In genomic region chrX:162901371-162902039, GRCm38 (mm10) we compare ENCODE assay signal across 8 mouse cellular contexts. TPM values are rescaled to one million over a fixed set of nuclear protein-coding genes. Genes with fewer than 3 reads are reported as not detected.
DNase-seq lines count a peak whose midpoint lies in the region; ATAC-seq and TF ChIP-seq lines count a peak whose summit lies in the region.

No protein-coding gene starts in this region.

- H3K9me3 ChIP-seq in embryonic facial prominence, embryonic 12.5 days = no peaks in the 10 kb centered on the region
- H3K9me3 ChIP-seq in heart, embryonic 11.5 days (replicated peaks; ENCODE audit: control insufficient read depth, low read length) = no peaks in the 10 kb centered on the region
- H3K9me3 ChIP-seq in kidney, embryonic 14.5 days (ENCODE audit: control insufficient read depth, low read length) = no peaks in the 10 kb centered on the region
- no peaks in the 10 kb centered on the region for H3K9me3 ChIP-seq in liver, embryonic 14.5 days (ENCODE audit: control insufficient read depth, low read length)

- peak; percentile 86 for ATAC-seq in embryonic facial prominence, embryonic 12.5 days (ENCODE audit: insufficient number of reproducible peaks, insufficient read depth, low FRiP score, low TSS enrichment)
- peak; percentile 80 for ATAC-seq in heart, embryonic 11.5 days (replicated peaks; ENCODE audit: insufficient number of reproducible peaks, low FRiP score, low TSS enrichment)
- peak; percentile 95 for ATAC-seq in kidney, embryonic 14.5 days (ENCODE audit: low FRiP score, low TSS enrichment)
- ATAC-seq in liver, embryonic 14.5 days (ENCODE audit: insufficient read depth) = peak; percentile 76

- no peaks in the 10 kb centered on the region; the same call in 1 of the 2 replicates for H3K27me3 ChIP-seq in embryonic facial prominence, embryonic 12.5 days
- H3K27me3 ChIP-seq in heart, embryonic 11.5 days (ENCODE audit: control insufficient read depth, insufficient read depth, low read length) = no peaks in the 10 kb centered on the region
- no peaks in the 10 kb centered on the region for H3K27me3 ChIP-seq in kidney, embryonic 14.5 days (ENCODE audit: control insufficient read depth, insufficient read depth, low read length)
- H3K27me3 ChIP-seq in liver, embryonic 14.5 days (ENCODE audit: control insufficient read depth, insufficient read depth, low read length) = no peaks in the 10 kb centered on the region
- no peaks in the 10 kb centered on the region for H3K27me3 ChIP-seq in splenic B cell, adult 2 months (ENCODE audit: control insufficient read depth, insufficient read depth, low read length, poor library complexity, severe bottlenecking)

- peak overlapping the region; percentile 78 for H3K27ac ChIP-seq in embryonic facial prominence, embryonic 12.5 days
- H3K27ac ChIP-seq in heart, embryonic 11.5 days (ENCODE audit: low read depth, low read length) = peak overlapping the region; percentile 59
- peak overlapping the region; percentile 77 for H3K27ac ChIP-seq in kidney, embryonic 14.5 days (ENCODE audit: low read depth, low read length)
- no peak overlapping the region for H3K27ac ChIP-seq in liver, embryonic 14.5 days

- peak overlapping the region; percentile 68 for H3K9ac ChIP-seq in embryonic facial prominence, embryonic 12.5 days
- peak overlapping the region; percentile 74 for H3K9ac ChIP-seq in heart, embryonic 11.5 days (ENCODE audit: low read depth, low read length)
- H3K9ac ChIP-seq in kidney, embryonic 14.5 days (ENCODE audit: low read depth, low read length) = peak overlapping the region; percentile 66
- H3K9ac ChIP-seq in liver, embryonic 14.5 days (replicated peaks) = peak overlapping the region; percentile 33

- peak; percentile 35; the same call in 1 of the 2 replicates for TF ChIP-seq CTCF in liver, embryonic 14.5 days (IDR thresholded peaks at IDR 0.05; ENCODE audit: low read depth)

- WGBS in embryonic facial prominence, embryonic 12.5 days = 18% methylated on average over 25 of the region's 25 CpGs
- WGBS in heart, embryonic 11.5 days (ENCODE audit: insufficient replicate concordance) = 18% methylated on average over 23 of the region's 25 CpGs
- 32% methylated on average over 19 of the region's 25 CpGs for WGBS in kidney, embryonic 14.5 days
- 15% methylated on average over 21 of the region's 25 CpGs for WGBS in liver, embryonic 14.5 days (ENCODE audit: insufficient replicate concordance)

- peak overlapping the region; percentile 57 for H3K4me3 ChIP-seq in embryonic facial prominence, embryonic 12.5 days
- H3K4me3 ChIP-seq in heart, embryonic 11.5 days (ENCODE audit: low read depth, low read length) = peak overlapping the region; percentile 61
- H3K4me3 ChIP-seq in kidney, embryonic 14.5 days (ENCODE audit: low read length) = peak overlapping the region; percentile 59
- H3K4me3 ChIP-seq in liver, embryonic 14.5 days (ENCODE audit: insufficient read depth in 1 of 2, low read depth in 2 of 2, low read length in 2 of 2) = peak overlapping the region; percentile 58 to 59

- TF ChIP-seq EP300 in liver, embryonic 14.5 days (IDR thresholded peaks at IDR 0.05; ENCODE audit: low read depth) = no peak

- DNase-seq in A20 (ENCODE audit: low read depth, low spot score) = peak; percentile 63
- peak; percentile 76 for DNase-seq in adrenal gland, adult 2 months
- no peak for DNase-seq in liver, embryonic 14.5 days (ENCODE audit: low read depth in 3 of 3, low spot score in 3 of 3)
- peak; percentile 49 for DNase-seq in naive thymus-derived CD4-positive, alpha-beta T cell, adult 2 months (ENCODE audit: low read depth)
- DNase-seq in splenic B cell, adult 2 months (ENCODE audit: low read depth, low spot score) = peak; percentile 46

- no peaks in the 10 kb centered on the region for H3K36me3 ChIP-seq in embryonic facial prominence, embryonic 12.5 days
- H3K36me3 ChIP-seq in heart, embryonic 11.5 days (ENCODE audit: control insufficient read depth, insufficient read depth, low read length) = no peaks in the 10 kb centered on the region
- H3K36me3 ChIP-seq in kidney, embryonic 14.5 days (ENCODE audit: control insufficient read depth, insufficient read depth, low read length) = no peaks in the 10 kb centered on the region
- no peaks in the 10 kb centered on the region for H3K36me3 ChIP-seq in liver, embryonic 14.5 days (replicated peaks; ENCODE audit: control insufficient read depth, insufficient read depth, low read depth)
- no peaks in the 10 kb centered on the region for H3K36me3 ChIP-seq in splenic B cell, adult 2 months (ENCODE audit: control insufficient read depth, insufficient read depth, low read length, poor library complexity, severe bottlenecking)

- peak overlapping the region; percentile 51 for H3K4me2 ChIP-seq in embryonic facial prominence, embryonic 12.5 days (replicated peaks)
- peak overlapping the region; percentile 70 for H3K4me2 ChIP-seq in heart, embryonic 11.5 days
- H3K4me2 ChIP-seq in kidney, embryonic 14.5 days (replicated peaks; ENCODE audit: low read depth, low read length) = peak overlapping the region; percentile 58
- H3K4me2 ChIP-seq in liver, embryonic 14.5 days (ENCODE audit: low read depth) = peak overlapping the region; percentile 72

- H3K4me1 ChIP-seq in embryonic facial prominence, embryonic 12.5 days = no peaks in the 10 kb centered on the region
- H3K4me1 ChIP-seq in heart, embryonic 11.5 days (ENCODE audit: control insufficient read depth, insufficient read depth, low read length) = no peaks in the 10 kb centered on the region
- no peaks in the 10 kb centered on the region for H3K4me1 ChIP-seq in kidney, embryonic 14.5 days (ENCODE audit: control insufficient read depth, insufficient read depth, low read length)
- H3K4me1 ChIP-seq in liver, embryonic 14.5 days (replicated peaks; ENCODE audit: control insufficient read depth in 2 of 2, insufficient read depth in 2 of 2, low read length in 1 of 2) = 0 out of 4 replicates have a peak, but pooled peaks cover 0 to 4% of the 10 kb centered on the region in 2 experiments

RNA-seq across cellular contexts. Expression of gene Ctps2, which starts 0.5 kb away (rescaled TPM):
- total RNA-seq in adrenal gland, adult 2 months (2021) = 10 to 100 TPM; 57.2 to 72.6 TPM
- 5.3 and 8.5 TPM in 2 replicates for polyA plus RNA-seq in adrenal gland, adult 2 months (2012; rRNA removed)
- polyA plus RNA-seq in embryonic facial prominence, embryonic 12.5 days (2016; fragmentation: Nextera tagmentation; extraction: Ambion mirVana) = 99.0 and 103 TPM in 2 replicates
- 57.5 and 69.2 TPM in 2 replicates for polyA plus RNA-seq in heart, embryonic 11.5 days (2014; fragmentation: Nextera tagmentation; extraction: Ambion mirVana)
- 76.3 and 102 TPM in 2 replicates for polyA plus RNA-seq in kidney, embryonic 14.5 days (2014; fragmentation: Nextera tagmentation; extraction: Ambion mirVana)
- 9.7 and 11.4 TPM in 2 replicates for polyA plus RNA-seq in liver, embryonic 14.5 days (2012; rRNA removed)
- polyA plus RNA-seq in liver, embryonic 14.5 days (2014; fragmentation: Nextera tagmentation; extraction: Ambion mirVana) = 37.6 and 38.1 TPM in 2 replicates

RNA-seq across cellular contexts. Expression of gene Syap1, which starts 13.3 kb away (rescaled TPM):
- 10 to 100 TPM; 76.9 to 79.7 TPM for total RNA-seq in adrenal gland, adult 2 months (2021)
- 10.0 and 10.7 TPM in 2 replicates for polyA plus RNA-seq in adrenal gland, adult 2 months (2012; rRNA removed)
- polyA plus RNA-seq in embryonic facial prominence, embryonic 12.5 days (2016; fragmentation: Nextera tagmentation; extraction: Ambion mirVana) = 47.0 and 49.4 TPM in 2 replicates
- polyA plus RNA-seq in heart, embryonic 11.5 days (2014; fragmentation: Nextera tagmentation; extraction: Ambion mirVana) = 30.9 and 33.0 TPM in 2 replicates
- polyA plus RNA-seq in kidney, embryonic 14.5 days (2014; fragmentation: Nextera tagmentation; extraction: Ambion mirVana) = 46.1 and 49.5 TPM in 2 replicates
- 3.9 and 6.6 TPM in 2 replicates for polyA plus RNA-seq in liver, embryonic 14.5 days (2012; rRNA removed)
- 13.2 and 14.5 TPM in 2 replicates for polyA plus RNA-seq in liver, embryonic 14.5 days (2014; fragmentation: Nextera tagmentation; extraction: Ambion mirVana)

Comparison
In these comparisons a context has a peak if more than half of its experiments do, and no peak if none do; other contexts are left out.
1. DNase-seq: peak in A20 (single experiment), adrenal gland, adult 2 months (single experiment), naive thymus-derived CD4-positive, alpha-beta T cell, adult 2 months (single experiment) and splenic B cell, adult 2 months (single experiment); none in liver, embryonic 14.5 days (0 of 3).
2. Peak in every context shown above with its lines, with median percentiles within 50 percentile points of each other: ATAC-seq, H3K4me2 ChIP-seq, H3K4me3 ChIP-seq and H3K9ac ChIP-seq.